Comparison of ENCODE assay signal across 8 mouse cellular contexts in the genomic region with DNA sequence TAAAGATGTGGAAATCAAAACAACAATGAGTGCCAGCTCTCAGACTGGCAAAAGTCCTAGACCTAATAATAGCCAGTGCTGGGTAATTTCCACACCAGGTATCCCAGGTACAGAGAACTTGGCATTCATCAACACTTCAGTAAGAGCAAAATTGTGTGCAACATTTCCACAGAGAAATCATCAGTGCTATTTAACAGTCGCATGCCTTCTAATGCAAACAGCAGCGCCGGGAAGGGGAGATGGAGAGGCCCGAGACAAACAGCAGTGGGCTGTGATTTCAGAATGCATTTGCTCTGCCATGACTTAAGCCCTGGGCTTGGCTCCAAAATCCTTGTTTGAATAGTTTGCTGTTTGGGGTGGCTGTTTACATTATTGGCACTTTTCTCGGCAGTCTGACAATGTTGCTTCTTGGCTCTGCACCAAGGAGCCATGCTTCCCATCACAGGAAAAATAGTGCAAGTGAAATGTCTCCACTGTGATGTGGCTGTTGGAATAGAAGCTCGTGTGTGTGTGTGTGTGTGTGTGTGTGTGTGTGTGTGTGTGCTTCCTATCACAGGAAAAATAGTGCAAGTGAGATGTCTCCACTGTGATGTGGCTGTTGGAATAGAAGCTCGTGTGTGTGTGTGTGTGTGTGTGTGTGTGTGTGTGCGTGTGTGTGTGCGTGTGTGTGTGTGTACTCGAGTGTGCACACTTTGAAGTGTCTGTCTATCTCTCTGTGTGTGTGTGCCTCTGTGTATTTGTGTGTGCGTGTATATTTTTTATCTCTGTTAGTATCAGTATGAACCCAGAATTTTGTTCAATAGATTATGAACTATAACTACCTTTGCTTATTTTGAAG.
DNase-seq lines count a peak whose midpoint lies in the region; ATAC-seq and TF ChIP-seq lines count a peak whose summit lies in the region.
"Had no signal": no experiment of that assay in that cellular context is flagged by ENCODE, and none has a peak within 500 bp of the region (broad histone marks: within the 10 kb centered on the region; RNA-seq: fewer than 3 reads in every experiment).

No protein-coding gene starts in this region.

- ATAC-seq in limb, embryonic 14.5 days (ENCODE audit: low FRiP score, low read depth): peak; percentile 57; the same call in 1 of the 2 replicates
- peak; percentile 51; the same call in 1 of the 2 replicates for ATAC-seq in hindbrain, postnatal 0 days

- peak; percentile 79 for DNase-seq in limb, embryonic 14.5 days (ENCODE audit: low spot score)
- no peak for DNase-seq in limb, embryonic 10.5 days (ENCODE audit: low spot score)
- peak; percentile 73 for DNase-seq in cerebellum, adult 9-11 months
- peak; percentile 87 for DNase-seq in hindbrain, postnatal 0 days (ENCODE audit: low spot score)
- peak; percentile 68 for DNase-seq in left cerebral cortex, postnatal 4 days
- DNase-seq in right cerebral cortex, postnatal 36 days (ENCODE audit: low spot score in 2 of 2): peak; percentile 4 to 16
- DNase-seq in gastrocnemius, postnatal 36 days: no peak

- H3K9me3 ChIP-seq in limb, embryonic 14.5 days (ENCODE audit: control insufficient read depth, low read length): no peaks in the 10 kb centered on the region
- no peaks in the 10 kb centered on the region for H3K9me3 ChIP-seq in limb, embryonic 10.5 days (replicated peaks)
- H3K9me3 ChIP-seq in hindbrain, postnatal 0 days (ENCODE audit: low read length): no peaks in the 10 kb centered on the region

- no peak overlapping the region for H3K4me3 ChIP-seq in limb, embryonic 14.5 days (replicated peaks; ENCODE audit: low read length)
- H3K4me3 ChIP-seq in limb, embryonic 10.5 days: no peak overlapping the region
- H3K4me3 ChIP-seq in hindbrain, postnatal 0 days (ENCODE audit: low read length): no peak overlapping the region
- H3K4me3 ChIP-seq: heart, adult 2 months had no signal

- H3K27ac ChIP-seq in limb, embryonic 14.5 days (replicated peaks; ENCODE audit: low read depth, low read length): no peak overlapping the region
- no peak overlapping the region for H3K27ac ChIP-seq in limb, embryonic 10.5 days
- H3K27ac ChIP-seq in hindbrain, postnatal 0 days: no peak overlapping the region; the same call in 1 of the 2 replicates
- H3K27ac ChIP-seq: heart, adult 2 months had no signal

- intact Hi-C loops in left cerebral cortex, postnatal 4 days (cut with DNase I): no loop called here
- intact Hi-C loops in gastrocnemius, postnatal 36 days (cut with DNase I): no loop called here

- TF ChIP-seq POLR2A in limb, embryonic 14.5 days (IDR thresholded peaks at IDR 0.05; ENCODE audit: borderline replicate concordance, extremely low read depth, insufficient read depth, insufficient read length): no peak

- H3K4me1 ChIP-seq in limb, embryonic 14.5 days (ENCODE audit: control insufficient read depth, insufficient read depth, low read length): no peaks in the 10 kb centered on the region; the same call in 1 of the 2 replicates
- no peaks in the 10 kb centered on the region for H3K4me1 ChIP-seq in limb, embryonic 10.5 days
- H3K4me1 ChIP-seq in hindbrain, postnatal 0 days (ENCODE audit: insufficient read depth, low read length): no peaks in the 10 kb centered on the region

- WGBS in limb, embryonic 14.5 days: 70% methylated on average over 11 of the region's 11 CpGs
- 84% methylated on average over 11 of the region's 11 CpGs for WGBS in limb, embryonic 10.5 days
- WGBS in hindbrain, postnatal 0 days: 38% methylated on average over 11 of the region's 11 CpGs

- no peak overlapping the region for H3K9ac ChIP-seq in limb, embryonic 14.5 days (ENCODE audit: low read depth, low read length, severe bottlenecking)
- no peak overlapping the region for H3K9ac ChIP-seq in hindbrain, postnatal 0 days (replicated peaks; ENCODE audit: low read length)

- H3K27me3 ChIP-seq in limb, embryonic 14.5 days (ENCODE audit: control insufficient read depth, insufficient read depth, low read length): no peaks in the 10 kb centered on the region
- H3K27me3 ChIP-seq in limb, embryonic 10.5 days (ENCODE audit: low read depth, poor library complexity, severe bottlenecking): no peaks in the 10 kb centered on the region
- H3K27me3 ChIP-seq in hindbrain, postnatal 0 days (ENCODE audit: insufficient read depth, low read length): no peaks in the 10 kb centered on the region

- no peaks in the 10 kb centered on the region for H3K36me3 ChIP-seq in limb, embryonic 14.5 days (ENCODE audit: control insufficient read depth, insufficient read depth, low read length)
- no peaks in the 10 kb centered on the region for H3K36me3 ChIP-seq in limb, embryonic 10.5 days
- H3K36me3 ChIP-seq in hindbrain, postnatal 0 days (ENCODE audit: insufficient read depth, low read length): no peaks in the 10 kb centered on the region

- H3K4me2 ChIP-seq in limb, embryonic 14.5 days (replicated peaks; ENCODE audit: low read depth, low read length, severe bottlenecking): no peak overlapping the region
- peak overlapping the region; percentile 21; the same call in 1 of the 2 replicates for H3K4me2 ChIP-seq in hindbrain, postnatal 0 days (ENCODE audit: low read depth, low read length)

- no peak for TF ChIP-seq CTCF in hindbrain, postnatal 0 days (IDR thresholded peaks at IDR 0.05; ENCODE audit: low read depth)

Comparison
In these comparisons a context has a peak if more than half of its experiments do, and no peak if none do; other contexts are left out.
1. DNase-seq: peak in limb, embryonic 14.5 days (single experiment), cerebellum, adult 9-11 months (single experiment), hindbrain, postnatal 0 days (single experiment), left cerebral cortex, postnatal 4 days (single experiment) and right cerebral cortex, postnatal 36 days (2 of 2); none in limb, embryonic 10.5 days (single experiment) and gastrocnemius, postnatal 36 days (0 of 2).